Mouse (Mus musculus) hindbrain, embryonic 16.5 days (tissue): ENCODE results near the gene Cdkn2aip. TPM values are rescaled to one million over a fixed set of nuclear protein-coding genes. Genes with fewer than 3 reads are reported as not detected.

ENCODE experiments used
- polyA plus RNA-seq: library from polyadenylated mRNA; unstranded; fragments of >200 nt; fragmentation: Nextera tagmentation; extraction: Ambion mirVana; gene quantifications from 2 replicates; pipeline ENCODE4 v1.2.1, GENCODE M21; 2015

Cdkn2aip gene
- polyA plus RNA-seq, 1 experiment from 2014 or later: 24.7 TPM

Other genes with a start within 250 kb of the Cdkn2aip start
- gene Trappc11, start 180.5 kb downstream of the Cdkn2aip start, polyA plus RNA-seq: 39.7 and 42.5 TPM in 2 replicates
- gene Rwdd4a, start 180.3 kb downstream of the Cdkn2aip start, polyA plus RNA-seq: 25.9 and 31.6 TPM in 2 replicates
- gene Ing2, start 38.4 kb downstream of the Cdkn2aip start, polyA plus RNA-seq: 4.6 and 6.5 TPM in 2 replicates
- gene Cldn24, start 108.2 kb upstream of the Cdkn2aip start, polyA plus RNA-seq: not detected in 2 replicates
- gene Cldn22, start 110.5 kb upstream of the Cdkn2aip start, polyA plus RNA-seq: not detected in 2 replicates